Mouse (Mus musculus) midbrain, embryonic 14.5 days (tissue): ENCODE measurements around the gene Trip4. TPM values are rescaled to one million over a fixed set of nuclear protein-coding genes. Genes with fewer than 3 reads are reported as not detected.
A peak's percentile ranks its signal among the peaks of the same experiment; 100 is the strongest.

Source experiments
- ATAC-seq: fragments of 200-750 bp; cut with Nextera tagmentation; 2 replicates; pipeline ENCODE4 v1.8.0; 2017; ENCODE audit warnings: moderate number of reproducible peaks, moderate library complexity; ENCODE audit not compliant: low FRiP score, low TSS enrichment
- DNase-seq: peaks from one replicate; pipeline ENCODE4 v3.0.0-alpha.2; 2015
- H3K27ac ChIP-seq: fragments of 300-500 bp; sonication (generic); replicated peaks from 2 replicates; pipeline ENCODE4 v1.5.1; 2014; ENCODE audit warnings: mild to moderate bottlenecking, low read depth, low read length, moderate library complexity
- H3K27me3 ChIP-seq: fragments of 300-500 bp; sonication (generic); 2 replicates; pipeline ENCODE4 v1.6.1; 2014; ENCODE audit warnings: low read length, control low read depth, mixed read lengths; ENCODE audit not compliant: control insufficient read depth, insufficient read depth
- H3K36me3 ChIP-seq: fragments of 300-500 bp; sonication (generic); 2 replicates; pipeline ENCODE4 v1.6.1; 2014; ENCODE audit warnings: low read length, control low read depth; ENCODE audit not compliant: control insufficient read depth, insufficient read depth
- H3K4me1 ChIP-seq: fragments of 300-500 bp; sonication (generic); 2 replicates; pipeline ENCODE4 v1.6.1; 2014; ENCODE audit warnings: mild to moderate bottlenecking, antibody characterized with exemption, low read length, control low read depth; ENCODE audit not compliant: control insufficient read depth, insufficient read depth
- H3K4me2 ChIP-seq: fragments of 300-500 bp; sonication (generic); 2 replicates; pipeline ENCODE4 v1.6.1; 2014; ENCODE audit warnings: mild to moderate bottlenecking, low read length, moderate library complexity
- H3K4me3 ChIP-seq: fragments of 300-500 bp; sonication (generic); replicated peaks from 2 replicates; pipeline ENCODE4 v1.5.1; 2014; ENCODE audit warnings: low read depth, low read length
- H3K9ac ChIP-seq: fragments of 300-500 bp; sonication (generic); replicated peaks from 2 replicates; pipeline ENCODE4 v1.6.1; 2014; ENCODE audit warnings: mild to moderate bottlenecking, low read length, moderate library complexity
- H3K9me3 ChIP-seq: fragments of 300-500 bp; sonication (generic); 2 replicates; pipeline ENCODE4 v1.6.1; 2016; ENCODE audit warnings: low read length, control low read depth, mixed read lengths; ENCODE audit not compliant: control insufficient read depth
- WGBS: fragments of 180-500 bp; shearing (Covaris S2); extraction: QIAGEN DNeasy Blood & Tissue Kit; methylation state at CpG from one replicate; pipeline ENCODE4 v1.1.7; 2014; 5-methylcytosine and 5-hydroxymethylcytosine counted together
- polyA plus RNA-seq: library from polyadenylated mRNA; unstranded; fragments of >200 nt; fragmentation: Nextera tagmentation; extraction: Ambion mirVana; gene quantifications from 2 replicates; pipeline ENCODE4 v1.2.1, GENCODE M21; 2014

The Trip4 gene
- polyA plus RNA-seq, 1 experiment from 2014 or later = 38.8 TPM

GRCm38 (mm10) chr9:65832041-65832440, 76.6 kb downstream of the Trip4 start:
- no peak for ATAC-seq
- H3K4me3 ChIP-seq = no peak overlapping the region
- DNase-seq = no peak

GRCm38 (mm10) chr9:65831164-65831563, 77.4 kb downstream of the Trip4 start:
- WGBS = 49% methylated on average over 4 of the region's 4 CpGs
- Histone ChIP-seq H3K27me3 (no peaks in the 10 kb centered on the region; the same call in 1 of the 2 replicates), H3K4me2 (no peak overlapping the region), H3K36me3 (no peaks in the 10 kb centered on the region), H3K27ac (no peak overlapping the region), H3K4me3 (no peak overlapping the region), H3K9me3 (no peaks in the 10 kb centered on the region), H3K9ac (no peak overlapping the region), H3K4me1 (0 out of 2 replicates have a peak, but pooled peaks cover 7% of the 10 kb centered on the region)
- DNase-seq = no peak
- no peak for ATAC-seq

More at GRCm38 (mm10) chr9:65832041-65832440, 76.6 kb downstream of the Trip4 start:
- WGBS = 9% methylated on average over 2 of the region's 2 CpGs
- no peaks in the 10 kb centered on the region for H3K9me3 ChIP-seq
- no peak overlapping the region for H3K4me2 ChIP-seq
- H3K36me3 ChIP-seq = no peaks in the 10 kb centered on the region
- no peak overlapping the region for H3K9ac ChIP-seq
- H3K27ac ChIP-seq = 0 out of 2 replicates have a peak overlapping the region, but pooled peaks have one; percentile 26
- H3K4me1 ChIP-seq = 0 out of 2 replicates have a peak, but pooled peaks cover 7% of the 10 kb centered on the region
- H3K27me3 ChIP-seq = no peaks in the 10 kb centered on the region; the same call in 1 of the 2 replicates

- 66% methylated on average over 4 of the region's 4 CpGs for WGBS
- Histone ChIP-seq H3K27me3 (no peaks in the 10 kb centered on the region; the same call in 1 of the 2 replicates), H3K9ac (no peak overlapping the region), H3K36me3 (no peaks in the 10 kb centered on the region), H3K27ac (no peak overlapping the region), H3K4me1 (peaks cover 14% of the 10 kb centered on the region; the same call in 1 of the 2 replicates), H3K4me3 (no peak overlapping the region), H3K9me3 (no peaks in the 10 kb centered on the region), H3K4me2 (no peak overlapping the region)
- no peak for ATAC-seq
- no peak for DNase-seq
Measured at GRCm38 (mm10) chr9:65830255-65830654, 78.3 kb downstream of the Trip4 start.

GRCm38 (mm10) chr9:65829410-65829809, 79.2 kb downstream of the Trip4 start:
- no peaks in the 10 kb centered on the region for H3K9me3 ChIP-seq
- H3K9ac ChIP-seq = no peak overlapping the region
- DNase-seq (peak; percentile 75), ATAC-seq (no peak)
- no peak overlapping the region for H3K4me2 ChIP-seq
- no peak overlapping the region for H3K4me3 ChIP-seq
- no peaks in the 10 kb centered on the region; the same call in 1 of the 2 replicates for H3K27me3 ChIP-seq
- H3K4me1 ChIP-seq = peaks cover 21% of the 10 kb centered on the region
- no peak overlapping the region for H3K27ac ChIP-seq
- WGBS = 93% methylated on average over 1 of the region's 2 CpGs
- H3K36me3 ChIP-seq = no peaks in the 10 kb centered on the region

- no peak overlapping the region for H3K27ac ChIP-seq
- H3K27me3 ChIP-seq = no peaks in the 10 kb centered on the region; the same call in 1 of the 2 replicates
- no peaks in the 10 kb centered on the region for H3K9me3 ChIP-seq
- H3K4me2 ChIP-seq = peak overlapping the region; percentile 76
- peaks cover 30% of the 10 kb centered on the region for H3K4me1 ChIP-seq
- no peak overlapping the region for H3K9ac ChIP-seq
- no peaks in the 10 kb centered on the region for H3K36me3 ChIP-seq
- peak overlapping the region; percentile 62; the same call in 1 of the 2 replicates for H3K4me3 ChIP-seq
- DNase-seq (no peak), ATAC-seq (no peak)
- WGBS = 55% methylated on average over 3 of the region's 3 CpGs
Measured at GRCm38 (mm10) chr9:65828511-65828910, 80.1 kb downstream of the Trip4 start.

GRCm38 (mm10) chr9:65828016-65828403, 80.6 kb downstream of the Trip4 start:
- DNase-seq = no peak
- H3K9me3 ChIP-seq = no peaks in the 10 kb centered on the region
- peak overlapping the region; percentile 99; the same call in 1 of the 2 replicates for H3K9ac ChIP-seq
- WGBS = 2% methylated on average over 13 of the region's 13 CpGs
- ATAC-seq = no peak
- H3K4me3 ChIP-seq = peak overlapping the region; percentile 62
- peaks cover 33% of the 10 kb centered on the region for H3K4me1 ChIP-seq
- H3K4me2 ChIP-seq = peak overlapping the region; percentile 76
- H3K27ac ChIP-seq = peak overlapping the region; percentile 99; the same call in 1 of the 2 replicates
- no peaks in the 10 kb centered on the region for H3K36me3 ChIP-seq
- H3K27me3 ChIP-seq = no peaks in the 10 kb centered on the region; the same call in 1 of the 2 replicates

GRCm38 (mm10) chr9:65827344-65828015, 81.1 kb downstream of the Trip4 start, which contains the start of gene Zfp609:
Gene Zfp609 (minus strand): TSS chr9:65827564.
- WGBS = under 1% methylated on average over 57 of the region's 76 CpGs
- Histone ChIP-seq H3K36me3 (no peaks in the 10 kb centered on the region), H3K9me3 (no peaks in the 10 kb centered on the region), H3K9ac (peak within 1 kb of the TSS; percentile 99), H3K4me2 (peak within 1 kb of the TSS; percentile 76), H3K27ac (peak within 1 kb of the TSS; percentile 99), H3K4me1 (peaks cover 34% of the 10 kb centered on the region), H3K4me3 (peak within 1 kb of the TSS; percentile 62), H3K27me3 (no peaks in the 10 kb centered on the region; the same call in 1 of the 2 replicates)
- ATAC-seq = peak; percentile 82
- DNase-seq = peak; percentile 98

- Histone ChIP-seq H3K27me3 (no peaks in the 10 kb centered on the region; the same call in 1 of the 2 replicates), H3K27ac (peak overlapping the region; percentile 99), H3K4me1 (peaks cover 32% of the 10 kb centered on the region), H3K4me2 (peak overlapping the region; percentile 76), H3K9me3 (no peaks in the 10 kb centered on the region), H3K9ac (peak overlapping the region; percentile 99), H3K4me3 (peak overlapping the region; percentile 62), H3K36me3 (no peaks in the 10 kb centered on the region)
- peak; percentile 66 for ATAC-seq
- peak; percentile 78 for DNase-seq
- 3% methylated on average over 30 of the region's 31 CpGs for WGBS
Measured at GRCm38 (mm10) chr9:65826588-65827343, 81.8 kb downstream of the Trip4 start.
